Mouse (Mus musculus) kidney, embryonic 16.5 days (tissue): ENCODE data around the gene Stat2. TPM values are rescaled to one million over a fixed set of nuclear protein-coding genes. Genes with fewer than 3 reads are reported as not detected.
"Not testable (repeated sequence)": the region's sequence is repeated elsewhere in the genome, so short reads cannot be mapped to it uniquely, and the experiment has no call there.

Experiments
- ATAC-seq: fragments of 200-750 bp; cut with Nextera tagmentation; 2 replicates; pipeline ENCODE4 v1.8.0; 2017; ENCODE audit warnings: moderate TSS enrichment; ENCODE audit not compliant: low FRiP score, low TSS enrichment
- H3K27ac ChIP-seq: fragments of 300-500 bp; sonication (generic); 2 replicates; pipeline ENCODE4 v1.5.1; 2014; ENCODE audit warnings: low read length
- H3K27me3 ChIP-seq: fragments of 300-500 bp; sonication (generic); 2 replicates; pipeline ENCODE4 v1.6.1; 2014; ENCODE audit warnings: low read length, control low read depth, mixed read lengths; ENCODE audit not compliant: insufficient read depth
- H3K36me3 ChIP-seq: fragments of 300-500 bp; sonication (generic); 2 replicates; pipeline ENCODE4 v1.6.1; 2014; ENCODE audit warnings: low read length, control low read depth, mixed read lengths; ENCODE audit not compliant: insufficient read depth
- H3K4me1 ChIP-seq: fragments of 300-500 bp; sonication (generic); 2 replicates; pipeline ENCODE4 v1.6.1; 2014; ENCODE audit warnings: low read length, control low read depth, mixed read lengths; ENCODE audit not compliant: insufficient read depth
- H3K4me2 ChIP-seq: fragments of 300-500 bp; sonication (generic); replicated peaks from 2 replicates; pipeline ENCODE4 v1.6.1; 2014; ENCODE audit warnings: low read depth, low read length
- H3K4me3 ChIP-seq: fragments of 300-500 bp; sonication (generic); 2 replicates; pipeline ENCODE4 v1.5.1; 2014; ENCODE audit warnings: mild to moderate bottlenecking, low read length
- H3K9ac ChIP-seq: fragments of 300-500 bp; sonication (generic); replicated peaks from 2 replicates; pipeline ENCODE4 v1.6.1; 2014; ENCODE audit warnings: low read length
- H3K9me3 ChIP-seq: fragments of 300-500 bp; sonication (generic); 2 replicates; pipeline ENCODE4 v1.6.1; 2016; ENCODE audit warnings: low read length, control low read depth
- WGBS: fragments of 180-500 bp; shearing (Covaris S2); extraction: QIAGEN DNeasy Blood & Tissue Kit; methylation state at CpG from one replicate; pipeline ENCODE4 v1.1.7; 2014; 5-methylcytosine and 5-hydroxymethylcytosine counted together
- polyA plus RNA-seq: library from polyadenylated mRNA; unstranded; fragments of >200 nt; fragmentation: Nextera tagmentation; extraction: Ambion mirVana; gene quantifications from 2 replicates; pipeline ENCODE4 v1.2.1, GENCODE M21; 2015

Gene Stat2
- polyA plus RNA-seq, 1 experiment from 2014 or later: 12.9 TPM

- Histone ChIP-seq H3K27ac (no peak overlapping the region), H3K36me3 (peaks cover 37% of the 10 kb centered on the region), H3K4me2 (no peak overlapping the region), H3K9ac (no peak overlapping the region), H3K9me3 (no peaks in the 10 kb centered on the region), H3K4me1 (peaks cover 13% of the 10 kb centered on the region; the same call in 1 of the 2 replicates), H3K4me3 (no peak overlapping the region), H3K27me3 (no peaks in the 10 kb centered on the region)
- ATAC-seq: no peak
- 84% methylated on average over 10 of the region's 10 CpGs for WGBS
These were observed 57.3 kb downstream of the Stat2 start for GRCm38 (mm10) chr10:128327610-128328009.

GRCm38 (mm10) chr10:128332358-128333249, 62.2 kb downstream of the Stat2 start:
- H3K27me3 ChIP-seq, ATAC-seq, H3K9me3 ChIP-seq, H3K4me3 ChIP-seq, H3K4me2 ChIP-seq, H3K27ac ChIP-seq, H3K4me1 ChIP-seq, H3K9ac ChIP-seq: not testable (repeated sequence)
- WGBS: 82% methylated on average over 5 of the region's 6 CpGs
- H3K36me3 ChIP-seq: peaks cover 12% of the 10 kb centered on the region

DNA sequence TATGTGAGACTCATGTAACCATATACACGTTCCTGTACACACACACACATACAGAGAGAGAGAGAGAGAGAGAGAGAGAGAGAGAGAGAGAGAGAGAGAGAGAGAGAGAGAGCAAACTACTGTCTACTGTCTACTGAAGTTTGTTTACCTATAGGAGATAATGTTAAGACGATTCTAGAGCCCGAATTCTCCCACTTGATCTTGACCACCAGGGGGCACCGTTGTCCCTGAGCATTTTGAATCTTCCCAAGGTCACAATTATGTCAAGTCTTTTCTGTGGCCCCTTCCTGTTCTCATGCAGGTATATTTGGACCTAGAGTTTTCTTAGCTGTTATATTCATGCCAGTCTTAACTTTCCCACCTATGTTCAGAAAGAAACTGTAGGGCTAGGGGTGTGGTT, 65.2 kb downstream of the Stat2 start:
- no peaks in the 10 kb centered on the region for H3K36me3 ChIP-seq
- no peaks in the 10 kb centered on the region for H3K9me3 ChIP-seq
- no peak for ATAC-seq
- no peaks in the 10 kb centered on the region for H3K27me3 ChIP-seq
- WGBS: 1% methylated on average over 4 of the region's 4 CpGs
- no peak overlapping the region for H3K4me3 ChIP-seq
- no peak overlapping the region for H3K4me2 ChIP-seq
- no peak overlapping the region for H3K9ac ChIP-seq
- no peak overlapping the region for H3K27ac ChIP-seq
- peaks cover 21% of the 10 kb centered on the region for H3K4me1 ChIP-seq

DNA sequence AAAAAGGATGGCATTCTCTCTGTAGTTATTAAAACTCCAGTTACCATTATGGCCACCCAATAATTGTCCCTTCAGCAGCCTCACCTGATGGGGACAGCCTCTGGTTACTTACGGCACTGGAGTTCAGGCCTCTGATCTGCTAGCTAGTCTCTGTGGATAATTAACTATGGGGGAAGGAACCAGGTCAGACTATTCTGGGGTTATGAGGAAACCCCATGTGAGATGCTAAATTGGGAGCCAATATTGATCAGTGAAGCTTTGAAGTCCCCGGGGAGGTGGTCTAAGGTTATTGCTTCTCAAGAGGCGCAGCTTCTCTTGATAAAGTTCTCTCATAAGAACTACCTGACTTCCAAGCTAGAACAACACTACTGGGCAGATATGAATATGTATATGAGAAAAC, 65.8 kb downstream of the Stat2 start:
- no peaks in the 10 kb centered on the region for H3K27me3 ChIP-seq
- H3K9ac ChIP-seq: no peak overlapping the region
- H3K4me1 ChIP-seq: peaks cover 21% of the 10 kb centered on the region
- H3K4me3 ChIP-seq: no peak overlapping the region
- no peak for ATAC-seq
- WGBS: 85% methylated on average over 3 of the region's 3 CpGs
- no peak overlapping the region for H3K27ac ChIP-seq
- H3K4me2 ChIP-seq: no peak overlapping the region
- no peaks in the 10 kb centered on the region for H3K36me3 ChIP-seq
- H3K9me3 ChIP-seq: no peaks in the 10 kb centered on the region

DNA sequence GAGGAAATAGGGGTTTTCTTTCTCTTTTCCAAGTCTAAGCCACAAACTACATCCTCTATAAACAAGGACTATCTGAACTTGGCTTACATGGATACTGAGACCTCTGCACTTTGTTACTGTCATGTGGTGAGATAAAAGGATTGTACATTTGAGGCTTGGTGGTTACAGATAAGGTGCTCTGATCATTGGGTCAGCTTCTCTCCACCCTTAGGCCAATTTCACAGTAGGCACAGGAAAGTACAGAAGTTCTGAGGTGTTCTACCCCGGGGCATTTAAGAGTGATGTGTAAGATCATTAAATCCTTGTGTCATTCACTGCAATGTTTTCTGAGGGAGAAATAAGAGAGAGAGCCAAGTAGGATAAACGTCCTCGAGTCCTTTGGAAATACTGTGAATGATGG, 66.2 kb downstream of the Stat2 start:
- H3K36me3 ChIP-seq: no peaks in the 10 kb centered on the region
- no peaks in the 10 kb centered on the region for H3K27me3 ChIP-seq
- no peaks in the 10 kb centered on the region for H3K9me3 ChIP-seq
- 81% methylated on average over 3 of the region's 3 CpGs for WGBS
- no peak overlapping the region for H3K9ac ChIP-seq
- peaks cover 21% of the 10 kb centered on the region for H3K4me1 ChIP-seq
- peak overlapping the region; percentile 76 for H3K4me2 ChIP-seq
- ATAC-seq: no peak
- peak overlapping the region; percentile 91; the same call in 1 of the 2 replicates for H3K27ac ChIP-seq
- H3K4me3 ChIP-seq: peak overlapping the region; percentile 99

DNA sequence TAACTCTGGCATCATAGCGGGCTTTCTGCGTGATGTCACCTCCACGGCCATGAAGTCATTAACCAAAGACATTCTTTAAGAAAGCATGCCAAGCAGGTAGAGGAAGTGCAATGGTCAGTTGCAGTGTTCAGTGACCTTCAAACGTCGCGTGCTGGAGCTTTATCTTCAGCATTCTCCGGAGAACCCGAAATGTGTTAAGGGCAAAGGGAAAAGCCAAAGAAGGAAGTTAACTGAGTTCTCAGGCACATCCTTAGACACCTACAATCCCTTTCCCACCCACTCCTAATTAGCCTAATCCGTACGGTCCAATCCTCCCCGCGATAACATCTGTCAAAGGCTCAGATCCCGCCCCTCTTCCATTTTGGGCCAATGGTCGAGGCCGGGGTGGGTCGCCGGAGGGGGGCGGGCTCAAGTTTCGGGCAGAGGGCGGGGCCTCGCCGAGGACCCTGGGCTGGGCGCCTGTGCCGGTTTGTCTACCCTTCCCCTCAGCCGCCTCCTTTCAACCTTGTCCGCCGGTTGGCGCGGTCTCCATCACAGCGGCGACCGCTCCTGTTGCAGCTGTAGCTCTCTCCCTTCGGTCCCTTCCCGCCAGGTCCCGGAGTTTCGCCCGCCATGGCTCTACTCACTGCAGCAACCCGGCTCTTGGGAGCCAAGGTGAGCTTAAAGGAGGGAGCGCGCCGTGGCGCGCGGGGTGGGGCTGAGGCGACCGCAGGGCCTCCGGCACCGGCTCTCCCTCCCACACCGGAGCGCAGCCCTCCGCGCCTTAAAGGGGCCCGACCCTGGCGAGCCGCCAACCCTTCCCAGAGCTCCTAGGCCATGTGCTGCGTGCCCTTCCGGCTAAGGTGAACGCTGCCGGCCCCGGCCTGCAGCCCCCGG, 67.2 kb downstream of the Stat2 start, which contains the start of gene Cs:
Cs (plus strand) TSS at position 429 of the 876 bp plus-strand sequence.
- Histone ChIP-seq H3K36me3 (no peaks in the 10 kb centered on the region), H3K4me3 (peak within 1 kb of the TSS; percentile 99), H3K4me2 (peak within 1 kb of the TSS; percentile 76), H3K27ac (peak within 1 kb of the TSS; percentile 93), H3K4me1 (peaks cover 21% of the 10 kb centered on the region), H3K9me3 (no peaks in the 10 kb centered on the region), H3K9ac (peak within 1 kb of the TSS; percentile 93), H3K27me3 (no peaks in the 10 kb centered on the region)
- WGBS: under 1% methylated on average over 61 of the region's 61 CpGs
- peak; percentile 98 for ATAC-seq

DNA sequence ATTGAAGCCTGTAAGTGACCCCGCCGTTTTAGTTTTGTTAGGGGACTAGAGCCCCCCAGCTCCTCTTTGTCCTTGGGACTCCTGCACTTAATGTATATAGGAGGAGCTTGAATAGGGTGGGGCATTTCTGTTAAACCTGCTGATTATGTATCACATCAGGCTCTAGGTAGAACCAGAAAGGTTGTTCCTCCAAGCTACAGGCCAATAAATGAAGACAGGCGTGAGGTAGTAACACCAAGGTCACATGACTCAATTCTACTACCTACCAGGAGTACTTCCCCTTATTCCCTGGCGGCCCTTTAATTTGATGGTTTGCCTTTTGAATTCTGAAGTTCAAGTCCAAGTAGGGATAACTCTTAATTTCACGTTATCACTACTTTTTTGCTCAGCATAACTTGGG, 68.1 kb downstream of the Stat2 start:
- peak overlapping the region; percentile 99 for H3K4me3 ChIP-seq
- no peaks in the 10 kb centered on the region for H3K9me3 ChIP-seq
- peak overlapping the region; percentile 76 for H3K4me2 ChIP-seq
- H3K27me3 ChIP-seq: no peaks in the 10 kb centered on the region
- peak overlapping the region; percentile 93 for H3K27ac ChIP-seq
- H3K4me1 ChIP-seq: peaks cover 21% of the 10 kb centered on the region
- no peaks in the 10 kb centered on the region for H3K36me3 ChIP-seq
- peak overlapping the region; percentile 93 for H3K9ac ChIP-seq
- ATAC-seq: no peak
- WGBS: 14% methylated on average over 5 of the region's 5 CpGs

DNA sequence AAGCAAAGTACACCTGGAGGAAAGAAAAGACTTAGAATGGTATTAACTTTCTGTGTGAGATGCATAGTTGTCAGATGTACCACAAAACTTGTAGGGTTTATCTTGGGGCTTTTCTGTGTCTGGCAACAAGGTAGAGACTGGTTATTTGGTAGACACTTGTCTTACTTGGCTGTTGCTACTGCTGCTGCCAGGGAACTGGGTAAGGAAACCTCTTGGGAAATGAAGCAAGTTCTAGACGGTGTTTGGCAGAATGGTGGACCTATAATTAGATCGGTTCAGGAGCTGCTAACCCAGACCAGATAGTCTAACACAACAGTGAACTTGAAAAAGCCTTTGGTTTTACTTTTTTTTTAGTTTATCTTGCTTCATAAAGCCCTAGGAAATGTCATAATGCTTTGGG, 68.6 kb downstream of the Stat2 start:
- Histone ChIP-seq H3K36me3 (no peaks in the 10 kb centered on the region), H3K4me1 (peaks cover 21% of the 10 kb centered on the region), H3K9me3 (no peaks in the 10 kb centered on the region), H3K9ac (peak overlapping the region; percentile 93), H3K27ac (no peak overlapping the region), H3K4me2 (peak overlapping the region; percentile 76), H3K4me3 (peak overlapping the region; percentile 99), H3K27me3 (no peaks in the 10 kb centered on the region)
- WGBS: 66% methylated on average over 2 of the region's 2 CpGs
- ATAC-seq: no peak

DNA sequence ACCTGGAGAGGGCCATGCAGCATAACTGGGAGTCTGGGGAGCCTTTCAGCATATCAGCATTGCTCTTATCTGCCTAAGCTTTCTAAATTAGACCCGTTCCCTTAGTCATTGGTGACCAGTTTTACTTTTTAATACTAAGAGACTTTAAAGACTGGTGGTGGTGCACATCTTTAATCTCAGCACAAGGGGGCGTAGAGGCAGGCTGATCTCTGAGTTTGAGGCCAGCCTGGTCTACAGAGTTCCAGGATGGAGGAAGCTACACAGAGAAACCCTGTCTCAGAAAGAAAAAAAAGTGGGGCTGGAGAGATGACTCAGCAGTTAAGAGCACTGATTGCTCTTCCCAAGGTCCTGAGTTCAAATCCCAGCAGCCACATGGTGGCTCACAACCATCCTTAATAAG, 69.9 kb downstream of the Stat2 start:
- Histone ChIP-seq H3K4me3 (no peak overlapping the region), H3K4me1 (peaks cover 30% of the 10 kb centered on the region), H3K9me3 (no peaks in the 10 kb centered on the region), H3K9ac (no peak overlapping the region), H3K36me3 (no peaks in the 10 kb centered on the region), H3K27me3 (no peaks in the 10 kb centered on the region), H3K4me2 (no peak overlapping the region), H3K27ac (no peak overlapping the region)
- ATAC-seq: no peak
- WGBS: 90% methylated on average over 2 of the region's 2 CpGs
